Mouse (Mus musculus) limb, embryonic 13.5 days (tissue): ENCODE data around the gene Smarce1. TPM values are rescaled to one million over a fixed set of nuclear protein-coding genes. Genes with fewer than 3 reads are reported as not detected.

Experiments used
- ATAC-seq: fragments of 200-750 bp; cut with Nextera tagmentation; 2 replicates; pipeline ENCODE4 v1.8.0; 2017; ENCODE audit warnings: low read depth, moderate number of reproducible peaks, moderate TSS enrichment; ENCODE audit not compliant: low FRiP score
- H3K27ac ChIP-seq: fragments of 300-500 bp; sonication (generic); 2 replicates; pipeline ENCODE4 v1.5.1; 2015; ENCODE audit warnings: inconsistent platforms, mild to moderate bottlenecking, moderate library complexity
- H3K27me3 ChIP-seq: fragments of 300-500 bp; sonication (generic); 2 replicates; pipeline ENCODE4 v1.6.1; 2015; ENCODE audit warnings: mild to moderate bottlenecking, inconsistent platforms
- H3K36me3 ChIP-seq: fragments of 300-500 bp; sonication (generic); 2 replicates; pipeline ENCODE4 v1.6.1; 2015; ENCODE audit warnings: inconsistent platforms, mild to moderate bottlenecking, moderate library complexity
- H3K4me1 ChIP-seq: fragments of 300-500 bp; sonication (generic); 2 replicates; pipeline ENCODE4 v1.6.1; 2015; ENCODE audit warnings: inconsistent platforms
- H3K4me2 ChIP-seq: fragments of 300-500 bp; sonication (generic); replicated peaks from 2 replicates; pipeline ENCODE4 v1.6.1; 2015; ENCODE audit warnings: inconsistent platforms, mild to moderate bottlenecking, moderate library complexity
- H3K4me3 ChIP-seq: fragments of 300-500 bp; sonication (generic); 2 replicates; pipeline ENCODE4 v1.5.1; 2015; ENCODE audit warnings: moderate library complexity, mild to moderate bottlenecking, inconsistent platforms
- H3K9ac ChIP-seq: fragments of 300-500 bp; sonication (generic); 2 replicates; pipeline ENCODE4 v1.6.1; 2015; ENCODE audit warnings: mild to moderate bottlenecking, inconsistent platforms
- H3K9me3 ChIP-seq: fragments of 300-500 bp; sonication (generic); 2 replicates; pipeline ENCODE4 v1.6.1; 2016; ENCODE audit warnings: inconsistent platforms
- WGBS: fragments of 180-500 bp; shearing (Covaris S2); methylation state at CpG from one replicate; pipeline ENCODE4 v1.1.7; 2015; 5-methylcytosine and 5-hydroxymethylcytosine counted together
- polyA plus RNA-seq: library from polyadenylated mRNA; unstranded; fragments of >200 nt; fragmentation: Nextera tagmentation; extraction: Ambion mirVana; gene quantifications from 2 replicates; pipeline ENCODE4 v1.2.1, GENCODE M21; 2015

Smarce1 gene
- polyA plus RNA-seq, 1 experiment from 2014 or later, result 327 TPM

DNA sequence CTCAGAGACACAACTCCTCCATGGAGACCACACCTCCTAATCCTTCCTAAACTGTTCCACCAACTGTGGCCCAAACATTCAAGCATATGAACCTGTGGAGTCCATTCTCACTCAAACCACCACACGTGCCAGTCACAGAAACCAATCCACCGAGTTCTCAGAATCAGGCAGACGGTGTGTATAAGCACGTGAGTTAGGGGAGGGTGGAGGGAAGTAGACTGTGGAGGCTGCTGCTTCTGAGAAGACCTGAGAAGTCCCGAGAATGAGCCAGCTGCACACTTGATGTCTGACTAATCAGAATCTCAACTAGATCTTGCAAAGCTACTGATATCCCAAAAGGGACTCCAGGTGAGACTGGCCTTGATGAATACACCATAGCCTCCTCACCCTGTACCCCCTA is 50.7 kb downstream of the Smarce1 start:
- no peak overlapping the region for H3K4me2 ChIP-seq
- 88% methylated on average over 5 of the region's 5 CpGs for WGBS
- no peak for ATAC-seq

DNA sequence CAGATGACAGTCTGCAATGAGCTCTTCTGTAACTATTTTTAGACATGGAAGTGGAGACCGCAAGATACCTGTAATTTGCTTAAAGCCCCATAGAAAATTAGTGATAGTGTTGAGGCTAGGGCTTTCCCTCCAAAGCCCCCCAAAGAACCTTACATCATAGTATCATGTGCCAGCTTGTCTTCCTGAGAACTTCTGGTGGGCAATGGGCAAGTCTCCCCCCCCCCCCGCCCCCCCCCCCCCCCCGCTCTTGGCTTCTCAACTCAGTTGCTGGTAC is 53.0 kb downstream of the Smarce1 start:
- Histone ChIP-seq H3K27me3 (no peaks in the 10 kb centered on the region), H3K9me3 (no peaks in the 10 kb centered on the region), H3K4me2 (no peak overlapping the region), H3K27ac (no peak overlapping the region), H3K36me3 (no peaks in the 10 kb centered on the region), H3K4me1 (no peaks in the 10 kb centered on the region), H3K9ac (no peak overlapping the region), H3K4me3 (no peak overlapping the region)
- no peak for ATAC-seq
- 88% methylated on average over 2 of the region's 3 CpGs for WGBS

More for the DNA sequence above, 50.7 kb downstream of the Smarce1 start:
- Histone ChIP-seq H3K4me1 (no peaks in the 10 kb centered on the region), H3K27me3 (no peaks in the 10 kb centered on the region), H3K9me3 (no peaks in the 10 kb centered on the region), H3K4me3 (no peak overlapping the region), H3K9ac (no peak overlapping the region), H3K27ac (no peak overlapping the region), H3K36me3 (no peaks in the 10 kb centered on the region)

DNA sequence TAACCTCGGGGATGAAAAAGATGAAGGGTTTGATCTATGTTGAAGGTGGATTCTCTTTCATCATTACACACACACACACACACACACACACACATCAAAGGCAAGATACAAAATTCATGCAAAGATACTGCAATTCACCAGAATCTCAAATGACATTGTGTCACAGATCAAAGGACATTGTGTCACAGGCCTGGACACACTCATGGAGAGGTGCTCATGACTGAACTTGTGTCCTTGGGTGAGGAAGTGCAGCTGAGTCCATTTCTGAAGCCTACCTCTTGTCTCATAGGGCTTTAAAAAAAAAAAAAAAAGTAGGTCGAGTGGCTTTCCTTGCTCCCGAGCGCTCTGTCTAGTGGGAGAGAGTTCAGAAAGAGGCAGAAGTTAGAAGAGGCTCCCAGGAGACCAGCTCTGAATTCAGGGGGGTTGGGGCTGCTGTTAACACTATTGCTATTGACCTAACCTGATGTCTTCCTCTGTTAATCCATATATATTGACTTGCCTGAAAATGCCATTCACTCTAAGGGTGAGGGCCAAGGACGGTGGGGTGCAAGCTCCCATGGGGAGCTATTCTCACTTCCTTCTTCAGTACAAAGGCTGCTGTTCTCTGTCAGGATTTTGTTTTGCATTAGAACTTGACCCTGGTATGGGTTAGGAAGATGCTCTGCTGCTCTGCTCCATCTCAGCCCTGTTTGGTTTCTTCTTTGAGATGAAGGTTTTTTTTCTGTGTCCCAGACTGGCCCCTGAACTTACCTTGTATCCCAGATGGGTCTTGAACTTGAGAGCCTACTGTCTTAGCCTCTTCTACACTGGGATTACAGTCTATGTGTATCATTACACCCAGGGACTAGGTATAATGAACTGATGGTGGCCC is 53.5 kb downstream of the Smarce1 start:
- Histone ChIP-seq H3K36me3 (no peaks in the 10 kb centered on the region), H3K9me3 (no peaks in the 10 kb centered on the region), H3K9ac (no peak overlapping the region), H3K4me1 (no peaks in the 10 kb centered on the region), H3K27ac (no peak overlapping the region), H3K4me2 (no peak overlapping the region), H3K27me3 (no peaks in the 10 kb centered on the region), H3K4me3 (no peak overlapping the region)
- 72% methylated on average over 5 of the region's 5 CpGs for WGBS
- ATAC-seq, result no peak

DNA sequence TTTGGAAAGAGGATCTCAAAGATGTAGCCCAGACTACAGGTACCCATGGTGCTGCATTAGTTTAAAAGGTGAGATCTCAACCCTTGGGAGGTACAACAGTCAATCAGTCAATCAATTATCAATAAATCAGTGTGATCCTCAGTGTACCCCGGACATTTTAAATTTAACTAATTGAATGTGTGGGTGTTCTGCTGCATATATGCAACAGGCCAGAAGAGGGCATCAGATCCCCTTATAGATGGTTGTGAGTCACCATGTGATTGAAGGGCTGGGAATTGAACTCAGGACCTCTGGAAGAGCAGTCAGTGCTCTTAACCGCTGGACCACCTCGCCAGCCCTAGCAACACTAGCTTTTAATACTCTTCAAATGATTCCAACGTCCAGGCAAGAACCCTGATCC is 58.8 kb downstream of the Smarce1 start:
- Histone ChIP-seq H3K36me3 (no peaks in the 10 kb centered on the region), H3K27me3 (no peaks in the 10 kb centered on the region), H3K9me3 (no peaks in the 10 kb centered on the region), H3K4me2 (no peak overlapping the region), H3K4me1 (peaks cover 3% of the 10 kb centered on the region; the same call in 1 of the 2 replicates), H3K9ac (no peak overlapping the region), H3K27ac (no peak overlapping the region), H3K4me3 (no peak overlapping the region)
- no peak for ATAC-seq
- 80% methylated on average over 4 of the region's 4 CpGs for WGBS

DNA sequence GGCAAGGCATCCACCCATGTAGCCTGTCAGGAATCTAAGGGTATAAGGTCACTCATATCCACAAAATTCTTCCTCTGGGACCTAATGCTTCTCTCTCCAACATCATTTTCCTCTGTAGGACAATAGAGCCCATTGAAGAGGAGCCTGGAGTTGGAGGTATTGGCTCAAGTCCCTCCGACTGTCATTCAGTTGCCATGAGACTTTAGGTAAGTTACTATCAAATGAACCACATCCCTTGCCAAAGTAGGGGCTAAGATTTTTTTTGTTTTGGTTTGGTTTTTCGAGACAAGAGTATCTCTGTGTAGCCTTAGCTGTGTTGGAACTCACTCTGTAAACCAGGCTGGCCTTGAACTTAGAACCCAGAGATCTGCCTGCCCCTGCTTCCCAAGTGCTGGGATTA is 59.4 kb downstream of the Smarce1 start:
- Histone ChIP-seq H3K36me3 (no peaks in the 10 kb centered on the region), H3K27me3 (no peaks in the 10 kb centered on the region), H3K9ac (no peak overlapping the region), H3K9me3 (no peaks in the 10 kb centered on the region), H3K4me3 (no peak overlapping the region), H3K27ac (no peak overlapping the region), H3K4me2 (no peak overlapping the region), H3K4me1 (peaks cover 3% of the 10 kb centered on the region; the same call in 1 of the 2 replicates)
- 73% methylated on average over 2 of the region's 2 CpGs for WGBS
- ATAC-seq, result no peak

DNA sequence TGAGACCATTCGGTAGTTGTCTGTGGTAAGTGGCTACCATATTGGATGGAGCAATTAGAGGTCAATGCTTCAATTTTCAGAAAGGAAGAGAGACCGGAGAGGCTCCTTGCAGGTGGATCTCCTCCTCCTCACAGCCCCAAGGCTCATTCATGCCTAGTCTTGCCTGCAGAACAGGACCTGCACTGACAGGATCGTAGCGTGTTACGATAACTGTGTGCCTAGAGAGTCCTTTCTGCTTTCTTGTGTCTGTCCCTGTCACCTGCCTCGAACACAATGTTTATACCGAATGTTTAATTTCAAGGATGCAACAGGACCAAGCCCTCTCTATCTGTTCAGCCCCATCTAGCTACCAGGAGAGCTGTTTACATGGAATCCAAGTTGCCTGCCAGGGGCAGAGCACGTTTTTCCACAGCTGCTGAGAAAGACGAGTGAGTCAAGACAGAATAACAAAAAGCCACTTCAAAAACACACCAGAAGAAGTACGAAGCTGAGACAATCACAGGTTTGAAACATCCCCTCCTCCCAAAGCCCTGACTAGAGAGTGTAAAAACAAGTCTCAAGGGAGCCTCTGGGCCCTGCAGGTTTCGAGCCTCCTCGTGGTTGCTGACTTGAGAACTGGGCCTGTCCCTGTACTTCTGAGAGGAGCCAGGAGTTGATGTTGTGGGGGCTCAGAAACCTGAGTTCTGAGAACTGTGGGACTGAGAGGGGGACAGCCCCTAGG is 60.1 kb downstream of the Smarce1 start:
- no peak overlapping the region for H3K4me2 ChIP-seq
- 64% methylated on average over 12 of the region's 12 CpGs for WGBS
- no peak overlapping the region for H3K4me3 ChIP-seq
- H3K36me3 ChIP-seq, result no peaks in the 10 kb centered on the region
- H3K9ac ChIP-seq, result no peak overlapping the region
- ATAC-seq, result no peak
- H3K27ac ChIP-seq, result no peak overlapping the region
- no peaks in the 10 kb centered on the region for H3K9me3 ChIP-seq
- peaks cover 3% of the 10 kb centered on the region; the same call in 1 of the 2 replicates for H3K4me1 ChIP-seq
- no peaks in the 10 kb centered on the region for H3K27me3 ChIP-seq

DNA sequence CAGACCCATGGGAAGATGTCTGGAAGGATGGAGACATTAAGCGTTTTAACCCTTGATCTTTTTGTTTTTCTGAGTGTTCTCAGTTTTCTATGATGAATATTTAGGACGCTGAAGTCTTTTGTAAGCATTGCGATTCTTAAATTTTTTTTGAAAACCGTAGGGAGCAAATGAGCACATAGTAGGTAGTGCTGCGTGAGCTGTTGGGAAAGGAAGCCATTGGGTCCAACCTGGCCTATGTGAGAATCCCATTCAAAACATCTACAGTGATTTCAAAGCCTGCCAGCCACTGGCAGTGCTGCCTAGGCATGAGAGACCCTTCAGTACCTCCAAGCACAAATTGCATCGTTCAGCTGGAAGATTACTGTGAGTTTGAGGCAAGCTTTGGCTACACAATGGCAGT is 60.8 kb downstream of the Smarce1 start:
- H3K4me3 ChIP-seq, result no peak overlapping the region
- H3K27ac ChIP-seq, result no peak overlapping the region
- 92% methylated on average over 6 of the region's 6 CpGs for WGBS
- no peaks in the 10 kb centered on the region for H3K9me3 ChIP-seq
- no peak overlapping the region for H3K4me2 ChIP-seq
- H3K9ac ChIP-seq, result no peak overlapping the region
- no peak for ATAC-seq
- H3K4me1 ChIP-seq, result peaks cover 3% of the 10 kb centered on the region; the same call in 1 of the 2 replicates
- H3K36me3 ChIP-seq, result no peaks in the 10 kb centered on the region
- no peaks in the 10 kb centered on the region for H3K27me3 ChIP-seq

DNA sequence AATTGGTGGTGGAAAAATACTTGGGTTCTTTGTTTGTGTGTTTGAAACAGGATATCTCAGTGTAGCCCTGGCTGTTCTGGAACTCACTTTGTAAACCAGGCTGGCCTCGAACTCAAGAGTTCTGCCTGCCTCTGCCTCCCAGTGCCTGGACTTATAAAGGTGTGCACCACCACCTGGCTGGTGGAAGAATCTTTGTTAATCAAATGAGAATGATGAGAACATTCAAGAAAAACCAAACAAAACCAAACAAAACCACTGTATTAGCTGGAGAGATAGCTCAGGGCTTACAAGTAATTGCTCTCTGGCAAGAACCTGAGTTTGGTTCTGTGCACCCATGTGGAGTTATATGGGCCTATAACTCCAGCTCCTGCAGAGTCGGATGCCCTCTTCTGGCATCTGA is 61.4 kb downstream of the Smarce1 start:
- 80% methylated on average over 2 of the region's 2 CpGs for WGBS
- Histone ChIP-seq H3K27me3 (no peaks in the 10 kb centered on the region), H3K4me1 (peaks cover 3% of the 10 kb centered on the region; the same call in 1 of the 2 replicates), H3K9ac (no peak overlapping the region), H3K27ac (no peak overlapping the region), H3K9me3 (no peaks in the 10 kb centered on the region), H3K36me3 (no peaks in the 10 kb centered on the region), H3K4me3 (no peak overlapping the region), H3K4me2 (no peak overlapping the region)
- ATAC-seq, result no peak

DNA sequence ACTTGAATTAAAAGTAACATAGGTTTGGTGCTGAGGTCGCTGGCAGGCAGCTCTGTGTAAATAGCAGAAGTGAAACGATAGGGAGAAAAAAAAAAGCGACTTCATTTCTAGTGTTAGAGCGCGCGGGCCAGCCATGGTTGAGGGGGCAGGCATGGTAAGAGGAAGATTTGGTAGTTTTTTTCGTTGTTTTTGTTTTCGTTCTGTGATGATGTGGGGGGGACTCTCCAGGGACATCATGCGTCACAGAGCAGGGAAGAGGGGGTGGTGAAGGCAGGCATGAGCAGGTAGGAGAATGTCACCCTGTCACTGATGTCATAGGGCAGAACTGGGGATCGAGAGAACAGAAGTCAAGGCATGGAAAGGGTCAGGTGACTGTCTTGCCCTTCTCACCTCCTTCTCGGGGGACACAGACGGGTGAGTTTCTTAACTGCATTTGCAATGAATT is 62.8 kb downstream of the Smarce1 start:
- Histone ChIP-seq H3K4me2 (no peak overlapping the region), H3K36me3 (no peaks in the 10 kb centered on the region), H3K4me3 (no peak overlapping the region), H3K9me3 (no peaks in the 10 kb centered on the region), H3K4me1 (peaks cover 3% of the 10 kb centered on the region; the same call in 1 of the 2 replicates), H3K9ac (no peak overlapping the region), H3K27me3 (no peaks in the 10 kb centered on the region), H3K27ac (no peak overlapping the region)
- no peak for ATAC-seq
- 65% methylated on average over 12 of the region's 12 CpGs for WGBS

DNA sequence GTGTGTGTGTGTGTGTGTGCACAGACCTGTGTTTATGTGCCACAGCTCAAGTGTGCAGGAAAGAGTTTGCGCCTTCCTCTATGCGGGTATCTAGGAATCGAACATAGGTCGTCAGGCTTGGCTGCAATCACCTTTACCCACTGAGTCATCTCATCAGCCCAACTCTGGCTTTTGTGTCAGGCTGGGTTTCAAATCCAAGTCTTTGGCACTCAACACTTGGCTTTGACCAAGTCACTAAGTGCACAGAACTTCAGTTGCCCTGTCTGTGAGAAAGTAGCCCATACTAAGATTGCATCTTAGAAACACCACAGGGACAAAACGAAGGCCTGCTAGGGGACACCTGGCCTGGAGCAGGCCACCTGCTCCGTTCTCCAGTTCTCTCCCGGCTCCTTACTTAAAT is 63.2 kb downstream of the Smarce1 start:
- WGBS, result 83% methylated on average over 7 of the region's 7 CpGs

DNA sequence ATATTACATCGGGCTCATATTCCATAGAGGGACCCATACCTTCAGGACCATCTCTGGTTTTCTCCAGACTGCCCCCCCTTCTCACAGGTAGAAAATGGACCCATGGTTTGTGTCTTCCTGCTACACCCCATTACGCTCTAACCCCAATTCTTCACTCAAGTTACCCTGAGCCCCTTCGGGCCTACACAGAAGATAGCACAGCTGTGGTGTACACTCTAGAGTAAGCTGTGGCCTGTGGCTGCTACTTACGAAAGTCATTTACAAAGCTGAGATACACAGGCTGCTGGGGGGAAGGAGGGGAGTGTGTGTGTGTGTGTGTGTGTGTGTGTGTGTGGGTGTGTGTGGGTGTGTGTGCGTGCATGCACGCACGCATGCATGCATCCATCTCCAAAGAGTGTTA is 64.6 kb downstream of the Smarce1 start:
- no peak overlapping the region for H3K27ac ChIP-seq
- no peaks in the 10 kb centered on the region for H3K27me3 ChIP-seq
- H3K4me3 ChIP-seq, result no peak overlapping the region
- H3K4me1 ChIP-seq, result peaks cover 6% of the 10 kb centered on the region; the same call in 1 of the 2 replicates
- no peak for ATAC-seq
- WGBS, result 93% methylated on average over 7 of the region's 7 CpGs
- no peaks in the 10 kb centered on the region for H3K36me3 ChIP-seq
- H3K9me3 ChIP-seq, result no peaks in the 10 kb centered on the region
- no peak overlapping the region for H3K4me2 ChIP-seq
- no peak overlapping the region for H3K9ac ChIP-seq

More for the DNA sequence above, 63.2 kb downstream of the Smarce1 start:
- Histone ChIP-seq H3K4me2 (no peak overlapping the region), H3K36me3 (no peaks in the 10 kb centered on the region), H3K4me1 (peaks cover 3% of the 10 kb centered on the region; the same call in 1 of the 2 replicates), H3K9ac (no peak overlapping the region), H3K27me3 (no peaks in the 10 kb centered on the region), H3K4me3 (no peak overlapping the region), H3K9me3 (no peaks in the 10 kb centered on the region), H3K27ac (no peak overlapping the region)
- no peak for ATAC-seq

DNA sequence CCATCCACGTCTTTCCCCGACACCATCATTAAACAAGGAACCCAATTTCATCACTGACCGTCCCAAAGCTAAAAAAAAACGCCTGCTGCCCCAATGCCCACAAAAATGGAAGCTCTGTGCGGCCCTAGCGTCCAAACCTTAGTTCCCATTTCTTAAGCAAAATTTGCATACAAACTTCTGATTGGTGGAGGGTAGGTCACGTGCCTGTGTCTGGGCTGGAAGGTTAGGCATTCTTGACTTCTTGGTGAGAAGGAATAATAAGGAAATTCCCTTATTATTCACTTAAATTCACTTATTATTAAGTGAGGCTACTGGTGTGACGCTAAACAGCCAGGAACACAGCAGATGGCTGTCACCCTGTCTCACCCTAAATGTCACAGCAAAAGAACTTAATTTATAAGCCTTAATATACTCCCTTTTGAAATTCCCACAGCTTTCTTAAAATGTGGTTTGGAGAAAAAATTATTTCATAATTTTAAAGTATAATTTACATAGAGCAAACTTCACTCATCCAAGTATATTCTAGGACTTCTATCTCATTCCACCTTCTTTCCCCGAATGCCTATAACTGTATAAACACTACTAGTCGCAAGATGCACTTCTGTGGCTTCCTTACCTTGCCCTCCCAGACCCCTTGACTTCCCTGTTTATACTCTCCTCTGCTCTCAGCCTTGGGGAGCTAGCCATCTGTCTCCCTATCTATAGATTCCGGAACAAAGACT is 65.6 kb downstream of the Smarce1 start:
- H3K4me2 ChIP-seq, result no peak overlapping the region
- H3K9me3 ChIP-seq, result no peaks in the 10 kb centered on the region
- no peak overlapping the region for H3K27ac ChIP-seq
- H3K36me3 ChIP-seq, result no peaks in the 10 kb centered on the region
- 75% methylated on average over 11 of the region's 11 CpGs for WGBS
- no peaks in the 10 kb centered on the region for H3K27me3 ChIP-seq
- H3K9ac ChIP-seq, result no peak overlapping the region
- H3K4me3 ChIP-seq, result no peak overlapping the region
- 0 out of 2 replicates have a peak, but pooled peaks cover 3% of the 10 kb centered on the region for H3K4me1 ChIP-seq
- ATAC-seq, result no peak
